Mouse (Mus musculus) liver, postnatal 0 days (tissue): ENCODE data around the gene Fcna.

Experiments
- CTCF ChIP-seq: sonication (generic); IDR thresholded peaks from 2 replicates; pipeline ENCODE4 v1.5.1; 2016; ENCODE audit warnings: antibody characterized with exemption, low read depth
- EP300 ChIP-seq: IDR thresholded peaks from 2 replicates; pipeline ENCODE4 v1.6.1; 2016; ENCODE audit warnings: antibody characterized with exemption, low read depth, mild to moderate bottlenecking

DNA sequence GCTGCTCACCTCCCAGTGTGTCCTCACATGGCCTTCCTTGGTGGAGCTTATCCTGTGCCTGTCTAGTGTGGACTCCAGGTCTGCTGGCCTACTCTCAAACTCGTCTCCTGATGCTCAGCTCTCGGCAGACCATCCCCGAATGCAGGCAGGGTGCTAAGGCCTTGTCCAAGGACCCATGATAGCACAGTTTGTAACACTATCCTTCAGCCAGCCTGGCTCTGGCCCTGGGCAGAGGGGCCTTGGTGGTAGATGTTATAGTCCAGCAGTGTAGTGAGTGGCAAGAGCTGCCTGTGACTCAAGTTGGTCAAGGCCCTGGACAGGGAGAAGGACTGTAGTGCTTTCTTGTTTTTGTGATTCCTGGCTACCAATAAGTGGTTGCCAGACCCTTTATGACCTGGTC lies 5.8 kb upstream of the Fcna start:
- TF ChIP-seq CTCF (no peak), EP300 (no peak)
